Mouse (Mus musculus) testis, postnatal 14 days (tissue): ENCODE measurements around the gene Ell2.

Experiments used
- DNase-seq: peaks from one replicate; pipeline ENCODE4 v3.0.0; 2021; ENCODE audit warnings: low spot score

Ell2 gene

GRCm38 (mm10) chr13:75733594-75734161 lies 27.1 kb downstream of the Ell2 start:
- DNase-seq = no peak

GRCm38 (mm10) chr13:75734231-75734630 lies 27.7 kb downstream of the Ell2 start:
- DNase-seq = no peak

DNA sequence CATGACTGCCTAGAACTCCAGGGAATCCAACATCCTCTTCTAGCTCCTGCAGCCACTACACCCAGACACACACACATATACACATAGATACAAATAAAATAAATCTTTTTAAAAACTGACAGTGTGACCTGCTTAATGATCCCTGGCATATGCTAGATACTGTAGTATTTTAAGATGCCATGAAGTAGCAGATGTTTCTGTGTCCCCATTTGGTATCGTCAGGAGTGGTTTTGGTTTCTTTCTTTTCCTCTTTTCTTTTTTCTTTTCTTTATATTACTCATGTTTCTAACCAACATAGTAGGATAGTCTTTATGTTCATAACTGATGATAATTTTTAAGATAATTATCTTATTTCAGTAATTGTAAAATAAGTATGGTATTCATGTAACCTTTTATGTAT lies 29.0 kb downstream of the Ell2 start:
- DNase-seq = no peak

DNA sequence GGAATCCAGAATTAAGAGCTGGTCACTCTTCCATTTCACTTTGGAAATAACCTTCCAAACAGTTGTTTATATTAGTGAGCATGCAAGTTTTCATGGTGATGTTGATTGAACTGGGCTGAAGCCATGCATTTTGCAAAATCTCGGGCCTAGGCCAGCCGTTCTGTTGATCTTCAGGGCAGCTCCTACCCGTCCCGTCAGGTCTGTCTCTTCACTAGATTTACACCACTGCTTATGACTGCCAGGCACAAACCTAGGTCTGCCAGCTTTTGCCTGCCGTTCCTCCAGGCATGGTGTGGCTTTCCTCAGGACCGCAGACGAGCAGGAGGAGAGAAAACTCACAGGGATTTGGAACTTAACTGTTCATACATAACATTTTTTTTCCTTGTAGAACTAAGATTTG lies 31.4 kb downstream of the Ell2 start:
- DNase-seq = no peak

DNA sequence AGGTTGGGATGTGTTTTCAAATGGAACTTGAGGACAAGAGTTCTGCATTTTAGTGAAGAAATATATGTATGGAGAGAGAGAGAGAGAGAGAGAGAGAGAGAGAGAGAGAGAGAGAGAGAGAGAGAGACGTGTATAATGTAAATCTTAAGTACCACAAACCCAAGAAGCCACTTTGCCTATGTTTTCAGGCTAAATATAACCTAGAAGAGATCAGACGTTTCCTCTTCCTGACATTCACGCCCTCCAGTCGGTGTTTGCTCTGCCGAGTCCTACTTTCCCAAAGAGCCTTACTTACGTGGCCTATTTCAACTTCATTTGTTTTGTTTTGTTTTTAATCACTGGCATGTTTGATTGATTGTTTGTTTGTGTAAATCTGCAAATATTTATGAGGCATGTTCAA lies 32.0 kb downstream of the Ell2 start:
- DNase-seq = no peak

GRCm38 (mm10) chr13:75738957-75739356 lies 32.4 kb downstream of the Ell2 start:
- no peak for DNase-seq

GRCm38 (mm10) chr13:75740018-75740417 lies 33.5 kb downstream of the Ell2 start:
- no peak for DNase-seq

- DNase-seq = no peak
Observed at GRCm38 (mm10) chr13:75741119-75741518, 34.6 kb downstream of the Ell2 start.

- DNase-seq = no peak
Observed at GRCm38 (mm10) chr13:75741736-75742729, 35.5 kb downstream of the Ell2 start.

GRCm38 (mm10) chr13:75742970-75743369 lies 36.4 kb downstream of the Ell2 start:
- no peak for DNase-seq

- DNase-seq = no peak
Observed at GRCm38 (mm10) chr13:75744065-75744464, 37.5 kb downstream of the Ell2 start.

- DNase-seq = no peak
Observed at GRCm38 (mm10) chr13:75745328-75745727, 38.8 kb downstream of the Ell2 start.

DNA sequence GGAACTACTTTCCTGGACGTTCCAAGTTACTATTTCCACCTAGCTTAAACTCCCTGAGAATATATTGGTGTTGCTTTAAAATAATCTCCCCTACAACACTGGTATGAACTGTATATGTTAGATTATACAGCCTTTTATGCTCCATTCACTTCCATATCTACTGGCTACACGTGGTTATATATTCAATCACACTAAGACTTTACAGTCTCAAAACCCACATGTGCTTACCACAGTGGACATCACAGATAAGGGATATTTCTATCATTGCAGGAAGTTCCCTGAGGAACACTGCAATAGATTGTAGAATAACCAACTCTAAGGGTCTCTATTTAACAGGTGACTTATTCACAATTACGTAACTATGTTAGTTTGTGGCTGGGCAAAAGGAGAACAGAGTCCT lies 40.7 kb downstream of the Ell2 start:
- no peak for DNase-seq

- no peak for DNase-seq
Observed at GRCm38 (mm10) chr13:75748685-75749084, 42.1 kb downstream of the Ell2 start.

GRCm38 (mm10) chr13:75750785-75751184 lies 44.2 kb downstream of the Ell2 start:
- no peak for DNase-seq

DNA sequence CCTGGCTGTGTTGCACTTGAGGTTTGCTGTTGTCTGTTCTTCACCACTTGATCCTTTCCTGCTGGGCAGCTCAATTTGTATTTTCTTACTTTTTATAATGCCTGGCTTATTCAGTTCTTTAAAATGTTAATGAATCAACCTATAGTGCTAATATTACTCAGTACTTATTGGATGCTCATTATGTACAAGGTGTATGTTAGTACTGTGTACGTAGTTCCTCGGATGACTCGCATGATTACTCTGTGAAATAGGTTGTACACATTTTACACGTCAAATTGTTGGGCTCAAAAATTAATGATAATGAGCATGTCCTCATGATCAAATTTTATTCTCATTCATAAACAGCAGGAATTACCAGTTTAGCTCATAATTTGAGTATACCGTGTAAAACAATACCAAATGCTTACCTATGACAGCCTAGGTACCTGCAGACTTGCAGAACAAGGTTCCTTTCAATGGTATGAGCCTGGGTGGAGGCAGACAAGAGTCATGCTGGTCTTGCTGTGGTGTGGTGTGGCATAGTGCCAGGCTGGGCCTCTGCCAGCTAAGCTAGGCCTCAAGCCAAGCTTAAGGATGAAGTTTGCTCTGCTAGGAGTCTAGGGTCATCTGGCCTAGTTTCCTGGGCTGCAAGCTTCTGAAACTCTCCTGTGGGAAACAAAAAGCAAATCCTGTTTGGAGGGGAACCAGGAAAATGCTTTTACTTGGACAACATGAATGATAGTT lies 45.8 kb downstream of the Ell2 start:
- DNase-seq = peak; percentile 54

GRCm38 (mm10) chr13:75754398-75754797 lies 47.8 kb downstream of the Ell2 start:
- DNase-seq = no peak

- no peak for DNase-seq
Observed at GRCm38 (mm10) chr13:75760859-75761548, 54.4 kb downstream of the Ell2 start.

DNA sequence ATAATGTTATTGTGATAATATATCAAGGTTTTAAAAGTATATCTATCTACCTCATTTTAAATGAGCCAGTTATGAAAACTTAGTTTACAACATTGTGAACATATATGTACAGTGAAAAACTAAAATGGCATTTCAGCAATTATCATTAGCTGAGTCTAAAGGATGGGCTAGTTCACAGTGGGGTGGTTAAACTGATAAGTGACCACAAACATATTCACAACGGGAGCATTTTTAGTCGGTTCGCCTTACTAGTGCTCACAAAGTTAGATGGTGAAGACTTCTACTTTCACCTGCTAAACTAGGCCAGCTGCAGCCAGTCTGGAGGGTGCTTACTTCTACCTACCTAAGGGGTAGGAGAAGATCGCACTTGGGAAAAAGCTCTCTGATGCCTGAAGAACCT lies 56.2 kb downstream of the Ell2 start:
- no peak for DNase-seq

DNA sequence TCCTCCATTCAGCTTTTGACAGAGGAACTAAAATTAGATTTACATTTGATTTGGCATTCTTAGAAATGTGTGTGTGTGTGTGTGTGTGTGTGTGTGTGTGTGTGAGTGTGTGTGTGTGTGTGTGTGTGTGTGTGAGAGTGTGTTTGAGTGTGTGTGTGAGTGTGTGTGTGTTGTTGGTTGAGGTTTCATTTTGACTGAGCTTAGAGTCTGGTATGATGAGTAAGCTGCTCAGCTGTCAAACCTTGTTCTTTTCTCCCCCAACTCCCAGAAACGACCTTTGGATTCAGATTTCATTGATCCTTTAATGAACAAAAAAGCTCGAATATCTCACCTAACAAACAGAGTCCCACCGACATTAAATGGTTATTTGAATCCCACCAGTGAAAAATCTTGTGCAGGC lies 56.7 kb downstream of the Ell2 start:
- DNase-seq = no peak

DNA sequence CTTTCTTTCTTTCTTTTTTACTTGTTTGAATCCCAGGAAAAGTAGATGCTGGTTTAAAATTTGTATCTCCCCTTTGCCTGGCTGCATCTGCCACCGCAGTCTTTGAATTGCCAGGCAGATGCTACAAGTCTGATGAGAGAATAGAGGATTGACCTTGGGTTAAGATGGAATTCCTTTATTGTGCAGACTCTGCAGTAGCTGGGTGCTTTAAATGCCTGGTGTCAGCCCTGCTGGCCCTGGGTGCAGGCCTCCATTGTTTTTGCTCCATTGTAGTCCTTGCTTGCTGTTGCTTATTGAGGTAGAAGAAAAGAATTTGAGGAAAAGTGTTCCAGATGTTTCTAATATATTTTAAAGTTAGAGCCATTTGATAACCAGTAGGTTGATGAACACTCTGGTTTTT lies 59.2 kb downstream of the Ell2 start:
- no peak for DNase-seq

- no peak for DNase-seq
Observed at GRCm38 (mm10) chr13:75766238-75766637, 59.7 kb downstream of the Ell2 start.
